Mouse (Mus musculus) left cerebral cortex, adult 6 months (tissue): ENCODE data around the gene Tal1. TPM values are rescaled to one million over a fixed set of nuclear protein-coding genes. Genes with fewer than 3 reads are reported as not detected.

Source experiments
- long read RNA-seq, 2 experiments: library from polyadenylated mRNA; unstranded; transcript quantifications; one replicate each; pipeline ENCODE4 v2.0.0; 2019 to 2020
- polyA plus RNA-seq: library from polyadenylated mRNA; unstranded; fragments of <200 nt; fragmentation: Nextera tagmentation; gene quantifications from 2 replicates; pipeline ENCODE4 v1.2.3, GENCODE M21; 2021

Tal1 gene
- polyA plus RNA-seq = 0.23 and 0.29 TPM in 2 replicates
- long read RNA-seq, experiment 1, partial matches to known transcripts = 2 of 3 reads
- long read RNA-seq, experiment 1, other reads (novel, unspliced or antisense) = 1 of 3 reads
- long read RNA-seq, experiment 2, partial matches to known transcripts = 0 of 1 reads
- long read RNA-seq, experiment 2, other reads (novel, unspliced or antisense) = 1 of 1 reads

DNA sequence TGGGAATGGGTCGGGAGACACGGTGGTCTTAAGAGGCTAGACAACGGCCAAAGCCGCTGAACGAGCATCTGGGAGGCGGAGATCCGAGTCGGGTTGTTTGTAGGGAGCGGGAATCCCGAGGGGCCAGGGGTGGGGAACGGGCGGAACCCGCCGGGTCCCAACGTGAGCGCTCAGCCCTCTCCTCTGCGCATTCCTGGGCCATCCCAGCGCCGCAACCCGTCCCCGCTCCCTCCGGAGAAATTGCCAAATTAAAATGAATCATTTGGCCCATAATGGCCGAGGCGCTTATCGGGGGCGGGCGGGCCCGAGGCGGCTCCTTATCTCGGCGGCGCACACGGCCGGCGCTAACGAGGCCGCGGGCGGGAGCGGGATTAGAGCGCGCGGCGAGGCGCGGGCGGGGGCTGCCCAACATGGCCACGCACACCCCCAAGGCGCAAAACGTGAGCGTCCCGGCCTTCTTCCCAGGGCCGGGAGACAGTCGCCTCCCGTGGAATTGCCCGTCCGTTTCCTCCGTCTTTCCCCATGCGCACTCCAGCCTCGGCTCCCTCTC lies at the start of gene Tal1:
TSS of gene Tal1 (plus strand) at position 56 of the 550 bp plus-strand sequence.

DNA sequence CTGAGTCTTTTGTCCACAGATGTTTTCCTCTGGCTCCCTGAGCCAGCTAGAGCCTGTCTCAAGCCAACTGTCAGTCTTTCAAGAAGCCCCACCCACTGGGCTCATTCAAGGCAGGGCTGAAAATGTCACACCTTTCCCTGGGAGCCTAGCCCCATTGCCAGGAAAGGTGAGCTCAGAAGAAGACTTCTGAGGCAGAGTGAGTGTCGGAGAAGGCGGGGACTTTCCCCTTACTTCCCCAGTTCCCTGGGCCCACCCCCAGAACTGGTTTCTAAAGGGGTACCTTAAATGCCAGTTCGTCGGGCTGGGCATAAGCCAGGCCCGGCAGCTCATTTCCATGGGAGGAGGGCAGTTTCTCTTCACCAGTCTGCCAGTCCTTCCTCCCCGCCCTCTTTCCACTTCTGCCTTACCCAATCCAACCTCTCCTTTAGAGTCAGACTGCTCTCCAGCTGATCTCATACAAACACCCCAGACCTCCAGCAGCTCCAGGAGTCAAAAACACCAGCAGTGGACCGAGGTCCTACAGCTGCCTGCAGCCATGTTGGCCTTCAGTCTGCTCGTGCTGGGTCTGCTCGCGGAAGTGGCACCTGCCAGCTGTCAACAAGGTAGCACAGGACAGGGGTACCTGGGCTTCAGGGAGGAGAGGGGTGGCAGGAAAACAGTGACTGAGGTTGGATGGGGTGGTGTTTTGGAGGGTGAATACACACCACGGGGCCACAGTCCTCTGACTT lies 32.5 kb downstream of the Tal1 start, which contains the start of gene Pdzk1ip1:
TSS of gene Pdzk1ip1 (plus strand) at position 98 of the 728 bp plus-strand sequence.

Other genes starting within 250 kb of the Tal1 start
- gene Gm12830, start 234.7 kb upstream of the Tal1 start, polyA plus RNA-seq = not detected in 2 replicates
- not detected in 2 replicates for gene Foxd2, start 147.6 kb upstream of the Tal1 start, polyA plus RNA-seq
- not detected in 2 replicates for gene Foxe3, start 130.4 kb upstream of the Tal1 start, polyA plus RNA-seq
- gene Cmpk1, start 69.2 kb upstream of the Tal1 start, polyA plus RNA-seq = 73.9 and 82.7 TPM in 2 replicates
- 0.19 and 0.23 TPM in 2 replicates for gene Stil, start 56.3 kb upstream of the Tal1 start, polyA plus RNA-seq
- gene Pdzk1ip1, start 32.3 kb downstream of the Tal1 start, polyA plus RNA-seq = 0.67 and 1.1 TPM in 2 replicates
- gene Cyp4x1, start 77.9 kb downstream of the Tal1 start, polyA plus RNA-seq = 4.8 and 7.0 TPM in 2 replicates
- gene Cyp4a29, start 185.7 kb downstream of the Tal1 start, polyA plus RNA-seq = not detected in 2 replicates
- gene Cyp4a12a, start 242.6 kb downstream of the Tal1 start, polyA plus RNA-seq = not detected in 2 replicates